Mouse (Mus musculus) mouse embryonic stem cell (cell line): ENCODE data around the gene Tbc1d16.

Experiments used
- in situ Hi-C, 2 experiments: fragments of 300-500 bp; cut with MboI; formaldehyde crosslinking; loops; 1 replicate in 1 of 2; 3 replicates in 1 of 2; pipeline ENCODE4 v1.14.3; 2019 to 2020; ENCODE audit warnings: low sequenced_read_pairs in 2 of 2, low pct_unique_long_range_greater_than_20kb in 1 of 2, mixed read lengths in 1 of 2; ENCODE audit not compliant: unreplicated experiment in 1 of 2

Tbc1d16 gene

GRCm38 (mm10) chr11:119213166-119213885 lies 15.0 kb downstream of the Tbc1d16 start:
- in situ Hi-C loops = no loop called here

- in situ Hi-C loops = no loop called here
Measured at GRCm38 (mm10) chr11:119211604-119212309, 16.5 kb downstream of the Tbc1d16 start.

GRCm38 (mm10) chr11:119210321-119211100 lies 17.8 kb downstream of the Tbc1d16 start:
- in situ Hi-C loops = no loop called here

- in situ Hi-C loops = loop anchor here in 1 of 2 experiments (10.0 kb wide), 1 partner anchor 115 kb away; no protein-coding TSS in a partner anchor
Measured at GRCm38 (mm10) chr11:119209371-119210025, 18.8 kb downstream of the Tbc1d16 start.

- in situ Hi-C loops = loop anchor here in 1 of 2 experiments (10.0 kb wide), 1 partner anchor 114 kb away; no protein-coding TSS in a partner anchor
Measured at GRCm38 (mm10) chr11:119208870-119209370, 19.4 kb downstream of the Tbc1d16 start.

GRCm38 (mm10) chr11:119207986-119208385 lies 20.3 kb downstream of the Tbc1d16 start:
- in situ Hi-C loops = loop anchor here in 1 of 2 experiments (10.0 kb wide), 1 partner anchor 113 kb away; no protein-coding TSS in a partner anchor

GRCm38 (mm10) chr11:119206562-119206961 lies 21.7 kb downstream of the Tbc1d16 start:
- in situ Hi-C loops = loop anchor here in 1 of 2 experiments (10.0 kb wide), 1 partner anchor 112 kb away; no protein-coding TSS in a partner anchor

- in situ Hi-C loops = loop anchor here in 1 of 2 experiments (10.0 kb wide), 1 partner anchor 111 kb away; no protein-coding TSS in a partner anchor
Measured at GRCm38 (mm10) chr11:119205738-119206137, 22.6 kb downstream of the Tbc1d16 start.

GRCm38 (mm10) chr11:119203423-119203822 lies 24.9 kb downstream of the Tbc1d16 start:
- in situ Hi-C loops = loop anchor here in 1 of 2 experiments (10.0 kb wide), 1 partner anchor 109 kb away; no protein-coding TSS in a partner anchor

GRCm38 (mm10) chr11:119199233-119199601 lies 29.1 kb downstream of the Tbc1d16 start:
- in situ Hi-C loops = no loop called here

- in situ Hi-C loops = no loop called here
Measured at GRCm38 (mm10) chr11:119198564-119199232, 29.6 kb downstream of the Tbc1d16 start.

GRCm38 (mm10) chr11:119197618-119198563 lies 30.4 kb downstream of the Tbc1d16 start:
- in situ Hi-C loops = no loop called here

- in situ Hi-C loops = no loop called here
Measured at GRCm38 (mm10) chr11:119192605-119193004, 35.7 kb downstream of the Tbc1d16 start.

- in situ Hi-C loops = no loop called here
Measured at GRCm38 (mm10) chr11:119192176-119192575, 36.1 kb downstream of the Tbc1d16 start.

GRCm38 (mm10) chr11:119191606-119192081 lies 36.7 kb downstream of the Tbc1d16 start:
- in situ Hi-C loops = no loop called here

GRCm38 (mm10) chr11:119190498-119190897 lies 37.8 kb downstream of the Tbc1d16 start:
- in situ Hi-C loops = no loop called here
